Mouse (Mus musculus) neutrophil, adult 59 days (primary cell): ENCODE results near the gene Nxt2. TPM values are rescaled to one million over a fixed set of nuclear protein-coding genes. Genes with fewer than 3 reads are reported as not detected.

ENCODE experiments used
- total RNA-seq, 2 experiments: library from RNA; stranded (reverse); gene quantifications; 1 replicate in 1 of 2; 2 replicates in 1 of 2; pipeline ENCODE4 v1.2.4; 2023

Nxt2 gene
- 10 to 100 TPM; 17.3 to 19.5 TPM for total RNA-seq

GRCm38 (mm10) chrX:142226542-142226941 is at the start of gene Nxt2:
Gene Nxt2 (plus strand): TSS chrX:142226770.

DNA sequence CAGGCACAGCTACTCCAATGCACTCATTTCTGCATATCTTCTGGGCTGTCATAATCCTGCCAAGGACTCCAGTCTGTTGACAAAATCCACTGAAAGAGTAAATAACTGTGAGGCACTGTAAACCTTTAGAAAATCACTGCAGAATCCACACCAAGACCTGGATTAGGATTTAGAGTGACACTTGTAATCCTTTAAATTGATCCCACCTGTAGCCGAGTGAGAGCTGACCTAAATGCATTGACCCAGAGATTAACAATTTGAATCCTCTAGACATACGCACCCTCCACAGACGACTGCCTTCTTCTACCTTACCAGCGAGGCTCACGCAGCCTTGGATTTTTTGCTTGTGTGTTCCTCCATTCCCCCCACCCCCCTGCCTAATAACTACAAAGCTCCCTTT is 29.7 kb upstream of the Nxt2 start, which contains the start of gene Gucy2f:
Gene Gucy2f, minus strand, starts transcription at position 101 of the 400 bp plus-strand sequence.

Other genes with a start within 250 kb of the Nxt2 start
- gene Gucy2f, start 29.8 kb upstream of the Nxt2 start, total RNA-seq: under 1 TPM in 1 of 2 experiments, not detected in 1; 0.04 TPM
- not detected for gene Kcne1l, start 79.5 kb downstream of the Nxt2 start, total RNA-seq
- 10 to 100 TPM; 13.7 to 15.5 TPM for gene Acsl4, start 163.8 kb downstream of the Nxt2 start, total RNA-seq